Mouse (Mus musculus) lung, embryonic 14.5 days (tissue): Measurements from ENCODE around the gene Tnfrsf25. TPM values are rescaled to one million over a fixed set of nuclear protein-coding genes. Genes with fewer than 3 reads are reported as not detected.

Experiments
- ATAC-seq: fragments of 200-750 bp; cut with Nextera tagmentation; 2 replicates; pipeline ENCODE4 v1.8.0; 2017; ENCODE audit warnings: mild to moderate bottlenecking, moderate TSS enrichment, moderate library complexity; ENCODE audit not compliant: insufficient read depth
- DNase-seq: peaks from one replicate; pipeline ENCODE4 v3.0.0-alpha.2; 2015
- H3K27ac ChIP-seq: fragments of 300-500 bp; sonication (generic); 2 replicates; pipeline ENCODE4 v1.5.1; 2014; ENCODE audit warnings: low read depth, mild to moderate bottlenecking, moderate library complexity
- H3K27me3 ChIP-seq: fragments of 300-500 bp; sonication (generic); 2 replicates; pipeline ENCODE4 v1.6.1; 2014; ENCODE audit warnings: low read length, control low read depth; ENCODE audit not compliant: insufficient read depth
- H3K36me3 ChIP-seq: fragments of 300-500 bp; sonication (generic); 2 replicates; pipeline ENCODE4 v1.6.1; 2014; ENCODE audit warnings: control low read depth; ENCODE audit not compliant: insufficient read depth
- H3K4me1 ChIP-seq: fragments of 300-500 bp; sonication (generic); 2 replicates; pipeline ENCODE4 v1.6.1; 2014; ENCODE audit warnings: antibody characterized with exemption, control low read depth; ENCODE audit not compliant: insufficient read depth
- H3K4me2 ChIP-seq: fragments of 300-500 bp; sonication (generic); 2 replicates; pipeline ENCODE4 v1.6.1; 2014; ENCODE audit warnings: mild to moderate bottlenecking
- H3K4me3 ChIP-seq: fragments of 300-500 bp; sonication (generic); 2 replicates; pipeline ENCODE4 v1.5.1; 2014; ENCODE audit warnings: low read depth, low read length
- H3K9ac ChIP-seq: fragments of 300-500 bp; sonication (generic); 2 replicates; pipeline ENCODE4 v1.6.1; 2014
- H3K9me3 ChIP-seq: fragments of 300-500 bp; sonication (generic); 2 replicates; pipeline ENCODE4 v1.6.1; 2016; ENCODE audit warnings: low read depth, low read length, control low read depth
- CTCF ChIP-seq: IDR thresholded peaks from 2 replicates; pipeline ENCODE4 v1.5.1; 2016; ENCODE audit warnings: antibody characterized with exemption, low read depth
- WGBS: fragments of 180-500 bp; shearing (Covaris S2); extraction: QIAGEN DNeasy Blood & Tissue Kit; methylation state at CpG from one replicate; pipeline ENCODE4 v1.1.7; 2014; 5-methylcytosine and 5-hydroxymethylcytosine counted together
- polyA plus RNA-seq: library from polyadenylated mRNA; unstranded; fragments of >200 nt; fragmentation: Nextera tagmentation; extraction: Ambion mirVana; gene quantifications from 2 replicates; pipeline ENCODE4 v1.2.1, GENCODE M21; 2014

The Tnfrsf25 gene
- polyA plus RNA-seq, 1 experiment from 2014 or later = 0.75 TPM

DNA sequence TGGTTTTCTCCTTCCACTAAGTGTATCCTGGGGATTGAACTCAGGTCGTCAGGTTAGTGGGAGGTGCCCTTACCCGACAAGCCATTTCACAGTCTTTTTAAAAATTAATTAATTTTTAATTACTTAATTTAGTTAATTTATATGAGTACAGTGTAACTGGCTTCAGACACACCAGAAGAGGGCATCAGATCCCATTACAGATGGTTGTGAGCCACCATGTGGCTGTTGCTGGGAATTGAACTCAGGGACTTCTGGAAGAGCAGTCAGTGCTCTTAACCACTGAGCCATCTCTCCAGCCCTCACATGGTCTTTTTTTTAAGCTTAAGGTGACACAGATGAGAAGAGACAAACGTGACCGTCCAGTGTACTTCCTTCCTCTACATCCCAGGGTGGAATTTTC is 39.3 kb downstream of the Tnfrsf25 start:
- Histone ChIP-seq H3K36me3 (no peaks in the 10 kb centered on the region), H3K9me3 (no peaks in the 10 kb centered on the region), H3K4me2 (no peak overlapping the region), H3K27ac (no peak overlapping the region), H3K27me3 (peaks cover 69% of the 10 kb centered on the region), H3K4me1 (0 out of 2 replicates have a peak, but pooled peaks cover 3% of the 10 kb centered on the region), H3K9ac (no peak overlapping the region), H3K4me3 (no peak overlapping the region)
- TF ChIP-seq CTCF = 0 out of 2 replicates have a peak, but pooled peaks have one; percentile 1
- ATAC-seq (no peak), DNase-seq (no peak)
- WGBS = 65% methylated on average over 4 of the region's 4 CpGs

- no peak overlapping the region for H3K27ac ChIP-seq
- H3K27me3 ChIP-seq = peaks cover 61% of the 10 kb centered on the region
- TF ChIP-seq CTCF = peak; percentile 69
- no peak for ATAC-seq
- no peaks in the 10 kb centered on the region for H3K9me3 ChIP-seq
- peak overlapping the region; percentile 21 for H3K4me3 ChIP-seq
- H3K9ac ChIP-seq = no peak overlapping the region
- H3K4me2 ChIP-seq = peak overlapping the region; percentile 41; the same call in 1 of the 2 replicates
- H3K36me3 ChIP-seq = no peaks in the 10 kb centered on the region
- DNase-seq = peak; percentile 62
- H3K4me1 ChIP-seq = 0 out of 2 replicates have a peak, but pooled peaks cover 3% of the 10 kb centered on the region
- WGBS = 18% methylated on average over 21 of the region's 21 CpGs
These were observed 42.2 kb downstream of the Tnfrsf25 start for GRCm38 (mm10) chr4:152157779-152158584.

DNA sequence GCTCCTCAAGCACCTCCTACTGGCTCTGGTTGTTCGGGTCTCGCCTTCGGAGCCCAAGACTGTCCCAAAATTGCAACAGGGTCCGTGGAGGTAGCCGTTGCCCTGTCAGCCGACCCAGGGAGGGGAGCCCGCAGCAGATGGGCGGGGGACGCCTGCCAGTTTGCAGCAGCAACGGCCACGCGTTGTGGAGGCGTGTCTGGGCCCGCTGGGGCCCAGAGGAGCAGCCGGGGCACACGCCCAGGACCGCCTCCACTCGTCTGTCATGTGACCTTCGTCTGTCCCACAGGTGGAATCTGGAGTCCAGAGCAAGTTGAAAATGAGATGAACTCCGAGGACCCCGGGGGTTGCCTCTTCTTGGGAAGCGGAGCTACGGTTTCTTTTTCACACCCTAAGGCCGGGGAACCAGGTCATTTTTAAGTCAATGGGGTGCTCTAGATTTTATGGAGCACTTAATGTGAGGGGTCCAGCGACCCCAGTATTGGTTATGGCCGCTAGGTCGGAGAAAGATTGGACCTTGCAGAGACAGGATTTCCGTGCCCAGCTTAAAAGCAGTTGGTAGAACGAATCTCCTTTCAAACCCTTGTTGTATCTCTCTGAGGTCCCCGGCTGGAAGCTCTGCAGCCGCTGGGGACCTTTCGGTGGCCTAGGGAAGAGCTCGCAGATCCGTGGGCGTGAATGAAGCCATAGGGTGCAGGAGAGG is 43.0 kb downstream of the Tnfrsf25 start, which contains the start of gene Hes2:
TSS of gene Hes2 (plus strand) at position 283 of the 700 bp plus-strand sequence.
- 4% methylated on average over 35 of the region's 35 CpGs for WGBS
- peak within 1 kb of the TSS; percentile 21 for H3K4me3 ChIP-seq
- peaks cover 54% of the 10 kb centered on the region for H3K27me3 ChIP-seq
- H3K4me1 ChIP-seq = no peaks in the 10 kb centered on the region
- no peak for ATAC-seq
- no peaks in the 10 kb centered on the region for H3K9me3 ChIP-seq
- no peaks in the 10 kb centered on the region for H3K36me3 ChIP-seq
- no peak for DNase-seq
- H3K4me2 ChIP-seq = peak within 1 kb of the TSS; percentile 41; the same call in 1 of the 2 replicates
- no peak within 1 kb of the TSS for H3K9ac ChIP-seq
- H3K27ac ChIP-seq = no peak within 1 kb of the TSS
- no peak for TF ChIP-seq CTCF

GRCm38 (mm10) chr4:152159285-152159678 is 43.5 kb downstream of the Tnfrsf25 start:
- H3K4me3 ChIP-seq = 0 out of 2 replicates have a peak overlapping the region, but pooled peaks have one; percentile 2
- H3K27ac ChIP-seq = no peak overlapping the region
- no peak overlapping the region for H3K9ac ChIP-seq
- 2% methylated on average over 19 of the region's 19 CpGs for WGBS
- no peaks in the 10 kb centered on the region for H3K4me1 ChIP-seq
- peaks cover 51% of the 10 kb centered on the region for H3K27me3 ChIP-seq
- no peaks in the 10 kb centered on the region for H3K9me3 ChIP-seq
- H3K36me3 ChIP-seq = no peaks in the 10 kb centered on the region
- ATAC-seq = no peak
- TF ChIP-seq CTCF = no peak
- DNase-seq = no peak
- H3K4me2 ChIP-seq = peak overlapping the region; percentile 19; the same call in 1 of the 2 replicates

DNA sequence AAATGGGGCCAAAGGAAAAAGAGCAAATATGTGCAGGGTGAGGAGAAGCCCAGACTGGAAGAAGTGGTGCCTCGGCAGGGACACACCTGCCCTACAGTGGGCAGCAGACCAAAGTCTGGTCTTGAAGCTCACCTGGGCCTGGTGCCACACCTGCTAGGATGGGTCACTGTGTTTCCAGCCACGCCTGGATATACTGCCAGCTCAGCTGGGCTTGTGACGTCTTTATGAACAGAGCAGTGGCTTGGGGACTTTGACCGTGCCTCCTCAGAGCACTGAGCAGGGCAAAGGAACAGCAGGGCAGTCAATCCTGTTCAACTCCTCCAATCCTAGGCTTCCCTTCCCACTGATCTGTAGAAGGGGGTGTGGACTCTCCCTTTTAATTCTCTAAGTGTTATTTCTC is 45.0 kb downstream of the Tnfrsf25 start:
- TF ChIP-seq CTCF = no peak
- H3K36me3 ChIP-seq = no peaks in the 10 kb centered on the region
- peaks cover 51% of the 10 kb centered on the region for H3K27me3 ChIP-seq
- ATAC-seq (no peak), DNase-seq (no peak)
- H3K4me3 ChIP-seq = no peak overlapping the region
- H3K27ac ChIP-seq = no peak overlapping the region
- H3K4me2 ChIP-seq = no peak overlapping the region
- 35% methylated on average over 4 of the region's 4 CpGs for WGBS
- H3K9me3 ChIP-seq = no peaks in the 10 kb centered on the region
- H3K9ac ChIP-seq = no peak overlapping the region
- H3K4me1 ChIP-seq = no peaks in the 10 kb centered on the region

- no peak for ATAC-seq
- H3K27me3 ChIP-seq = peaks cover 51% of the 10 kb centered on the region
- H3K36me3 ChIP-seq = no peaks in the 10 kb centered on the region
These were observed 45.9 kb downstream of the Tnfrsf25 start for GRCm38 (mm10) chr4:152161601-152162000.

DNA sequence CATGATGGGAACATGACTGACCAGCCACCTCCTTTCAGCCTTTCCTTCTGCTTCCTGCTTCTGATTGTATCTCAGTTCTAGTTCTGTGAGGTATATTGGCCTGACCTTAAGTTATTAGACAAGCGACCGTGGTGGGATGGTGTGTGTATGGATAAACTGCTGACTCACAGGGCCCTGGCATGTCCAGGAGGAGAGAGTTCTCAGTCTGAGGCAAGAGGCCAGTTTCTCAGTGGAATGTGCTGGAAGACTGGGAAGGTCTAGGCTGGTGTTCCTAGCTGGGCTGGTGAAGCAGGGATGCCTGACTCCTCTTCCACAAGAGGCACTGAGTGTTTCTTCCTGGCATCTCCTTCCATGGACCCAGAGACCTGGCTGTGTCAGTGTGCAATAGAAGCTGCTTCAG is 47.0 kb downstream of the Tnfrsf25 start:
- Histone ChIP-seq H3K27ac (no peak overlapping the region), H3K27me3 (peaks cover 43% of the 10 kb centered on the region), H3K9ac (no peak overlapping the region), H3K4me1 (no peaks in the 10 kb centered on the region), H3K9me3 (no peaks in the 10 kb centered on the region), H3K4me3 (no peak overlapping the region), H3K4me2 (no peak overlapping the region), H3K36me3 (no peaks in the 10 kb centered on the region)
- TF ChIP-seq CTCF = no peak
- WGBS = 81% methylated on average over 2 of the region's 2 CpGs
- no peak for ATAC-seq
- DNase-seq = no peak

More at GRCm38 (mm10) chr4:152161601-152162000, 45.9 kb downstream of the Tnfrsf25 start:
- H3K4me3 ChIP-seq = no peak overlapping the region
- no peak for TF ChIP-seq CTCF
- WGBS = 70% methylated on average over 6 of the region's 6 CpGs
- no peaks in the 10 kb centered on the region for H3K4me1 ChIP-seq
- no peaks in the 10 kb centered on the region for H3K9me3 ChIP-seq
- H3K9ac ChIP-seq = no peak overlapping the region
- no peak for DNase-seq
- H3K4me2 ChIP-seq = no peak overlapping the region
- H3K27ac ChIP-seq = no peak overlapping the region
